17 mouse cellular contexts compared by ENCODE assay signal in genomic region chr4:43206989-43207388, GRCm38 (mm10). TPM values are rescaled to one million over a fixed set of nuclear protein-coding genes. Genes with fewer than 3 reads are reported as not detected.
DNase-seq lines count a peak whose midpoint lies in the region; ATAC-seq and TF ChIP-seq lines count a peak whose summit lies in the region.
"Had no signal": no experiment of that assay in that cellular context is flagged by ENCODE, and none has a peak within 500 bp of the region (broad histone marks: within the 10 kb centered on the region; RNA-seq: fewer than 3 reads in every experiment).

No protein-coding gene starts in this region.

- TF ChIP-seq CTCF in lung, embryonic 14.5 days (IDR thresholded peaks at IDR 0.05; ENCODE audit: low read depth) = no peak

- DNase-seq in forebrain, embryonic 10.5 days (ENCODE audit: extremely low spot score, low spot score) = no peak
- peak; percentile 49 for DNase-seq in lung, embryonic 14.5 days
- DNase-seq in lung, postnatal 36 days = no peak
- peak; percentile 44 to 55 for DNase-seq in frontal cortex, postnatal 36 days (ENCODE audit: low spot score in 2 of 2)
- peak; percentile 32 for DNase-seq in right cerebral cortex, postnatal 25 days
- no peak for DNase-seq in yolk sac, embryonic 10.5 days (ENCODE audit: low spot score)
- no peak for DNase-seq in gastrocnemius, adult 8-10 months (ENCODE audit: low spot score in 2 of 2)
- DNase-seq: B cell, adult 2 months; cerebellum, adult 18-20 months; liver, embryonic 13.5 days had no signal

- 0 out of 2 replicates have a peak, but pooled peaks cover under 1% of the 10 kb centered on the region for H3K36me3 ChIP-seq in forebrain, embryonic 15.5 days
- no peaks in the 10 kb centered on the region; the same call in 1 of the 2 replicates for H3K36me3 ChIP-seq in forebrain, embryonic 10.5 days (replicated peaks)
- no peaks in the 10 kb centered on the region for H3K36me3 ChIP-seq in lung, embryonic 14.5 days (ENCODE audit: insufficient read depth)
- H3K36me3 ChIP-seq: hindbrain, embryonic 10.5 days; limb, embryonic 10.5 days; liver, embryonic 13.5 days had no signal

- H3K4me1 ChIP-seq in forebrain, embryonic 15.5 days = peaks cover 22% of the 10 kb centered on the region
- peaks cover 28% of the 10 kb centered on the region for H3K4me1 ChIP-seq in forebrain, embryonic 10.5 days
- H3K4me1 ChIP-seq in lung, embryonic 14.5 days (ENCODE audit: insufficient read depth) = no peaks in the 10 kb centered on the region
- H3K4me1 ChIP-seq: liver, embryonic 13.5 days had no signal

- H3K4me2 ChIP-seq in forebrain, embryonic 15.5 days (replicated peaks) = no peak overlapping the region
- H3K4me2 ChIP-seq in lung, embryonic 14.5 days = no peak overlapping the region
- H3K4me2 ChIP-seq: liver, embryonic 13.5 days had no signal

- no peak overlapping the region for H3K9ac ChIP-seq in forebrain, embryonic 15.5 days (replicated peaks)
- H3K9ac ChIP-seq in lung, embryonic 14.5 days = no peak overlapping the region
- H3K9ac ChIP-seq: liver, embryonic 13.5 days had no signal

- H3K4me3 ChIP-seq in forebrain, embryonic 15.5 days = no peak overlapping the region
- no peak overlapping the region for H3K4me3 ChIP-seq in forebrain, embryonic 10.5 days
- H3K4me3 ChIP-seq in lung, embryonic 14.5 days (ENCODE audit: low read depth, low read length) = no peak overlapping the region
- H3K4me3 ChIP-seq: hindbrain, embryonic 10.5 days; limb, embryonic 10.5 days; liver, embryonic 13.5 days; megakaryocyte, embryonic 14.5 days had no signal

- H3K27me3 ChIP-seq in forebrain, embryonic 15.5 days = no peaks in the 10 kb centered on the region
- H3K27me3 ChIP-seq in forebrain, embryonic 10.5 days (ENCODE audit: poor library complexity, severe bottlenecking) = no peaks in the 10 kb centered on the region
- H3K27me3 ChIP-seq in lung, embryonic 14.5 days (ENCODE audit: insufficient read depth, low read length) = no peaks in the 10 kb centered on the region
- H3K27me3 ChIP-seq: liver, embryonic 13.5 days had no signal

- no peak for ATAC-seq in forebrain, embryonic 15.5 days (replicated peaks)
- ATAC-seq in lung, embryonic 14.5 days (ENCODE audit: insufficient read depth) = no peak
- ATAC-seq: inflammation-experienced regulatory T-cells, adult 6 months; lung, postnatal 0 days had no signal

- 40% methylated on average over 5 of the region's 5 CpGs for WGBS in forebrain, embryonic 15.5 days
- WGBS in forebrain, embryonic 10.5 days = 81% methylated on average over 5 of the region's 5 CpGs
- WGBS in lung, embryonic 14.5 days = 28% methylated on average over 5 of the region's 5 CpGs

- H3K9me3 ChIP-seq in forebrain, embryonic 15.5 days = no peaks in the 10 kb centered on the region
- no peaks in the 10 kb centered on the region for H3K9me3 ChIP-seq in forebrain, embryonic 10.5 days
- no peaks in the 10 kb centered on the region for H3K9me3 ChIP-seq in lung, embryonic 14.5 days (ENCODE audit: low read depth, low read length)
- H3K9me3 ChIP-seq: hindbrain, embryonic 10.5 days; limb, embryonic 10.5 days; liver, embryonic 13.5 days had no signal

- peak overlapping the region; percentile 47; the same call in 1 of the 2 replicates for H3K27ac ChIP-seq in forebrain, embryonic 15.5 days (replicated peaks)
- H3K27ac ChIP-seq in forebrain, embryonic 10.5 days = no peak overlapping the region; the same call in 1 of the 2 replicates
- no peak overlapping the region for H3K27ac ChIP-seq in lung, embryonic 14.5 days (ENCODE audit: low read depth)
- H3K27ac ChIP-seq: hindbrain, embryonic 10.5 days; limb, embryonic 10.5 days; liver, embryonic 13.5 days had no signal

RNA-seq across cellular contexts. Expression of gene Atp8b5, which starts 60.0 kb away (rescaled TPM):
- polyA plus RNA-seq in forebrain, embryonic 15.5 days (2015; fragmentation: Nextera tagmentation; extraction: Ambion mirVana) = 0.92 and 0.98 TPM in 2 replicates
- 0.32 and 0.53 TPM in 2 replicates for polyA plus RNA-seq in forebrain, embryonic 10.5 days (2016; fragmentation: Nextera tagmentation; extraction: Ambion mirVana)
- polyA plus RNA-seq in lung, embryonic 14.5 days (2014; fragmentation: Nextera tagmentation; extraction: Ambion mirVana) = 0.28 and 0.42 TPM in 2 replicates
- total RNA-seq in gastrocnemius, adult 8-10 months (2022) = under 1 TPM in 2 of 4 experiments, not detected in 2; 0.05 to 0.07 TPM
- total RNA-seq: gastrocnemius, adult 18-20 months had no signal
- polyA plus RNA-seq: inflammation-experienced regulatory T-cells, adult 6 months had no signal

Comparison
In these comparisons a context has a peak if more than half of its experiments do, and no peak if none do; other contexts are left out.
1. DNase-seq: peak in lung, embryonic 14.5 days (single experiment), frontal cortex, postnatal 36 days (2 of 2) and right cerebral cortex, postnatal 25 days (single experiment); none in forebrain, embryonic 10.5 days (single experiment), lung, postnatal 36 days (single experiment), yolk sac, embryonic 10.5 days (single experiment) and gastrocnemius, adult 8-10 months (0 of 2).